Mouse (Mus musculus): ENCODE results near the gene Ankra2.

- no peak for TF ChIP-seq POLR2A (IDR thresholded peaks at IDR 0.05; ENCODE audit: low read depth, low read length)
- TF ChIP-seq CTCF (IDR thresholded peaks at IDR 0.05; ENCODE audit: extremely low read depth, insufficient read depth, insufficient read length, insufficient replicate concordance), result no peak
Measured at GRCm38 (mm10) chr13:98263458-98263987, 649 bp downstream of the Ankra2 start.
